Mouse (Mus musculus): ENCODE data around the gene Enoph1. TPM values are rescaled to one million over a fixed set of nuclear protein-coding genes. Genes with fewer than 3 reads are reported as not detected.

Gene Enoph1
- total and polyA plus RNA-seq, 3 experiments, result 8.4 to 12.6 (median 8.8) TPM

DNA sequence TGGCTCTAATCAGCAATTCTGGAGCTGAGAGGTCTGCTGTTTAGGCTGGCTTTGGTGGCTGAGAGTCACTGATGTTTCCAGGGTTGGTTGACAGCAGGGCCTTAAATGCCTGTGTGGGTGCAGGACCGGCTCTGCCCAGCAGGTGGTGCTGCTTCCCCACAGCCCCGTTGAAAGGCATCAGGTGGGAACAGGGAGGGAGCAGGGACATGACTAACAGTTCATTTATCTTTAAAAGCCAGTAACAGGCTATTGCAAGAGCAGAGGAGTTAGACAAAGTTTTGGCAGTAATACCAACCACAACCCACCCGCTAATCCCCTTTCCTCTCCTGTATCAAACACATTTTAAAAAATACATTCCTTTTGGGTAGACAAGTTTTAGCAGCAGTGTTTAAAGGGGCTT is 30.5 kb downstream of the Enoph1 start:
- Histone ChIP-seq H3K27ac (no peak overlapping the region), H3K9ac (ENCODE audit: low read depth, low read length) (no peak overlapping the region), H3K4me3 (no peak overlapping the region), H3K27me3 (ENCODE audit: control insufficient read depth, insufficient read depth, low read length) (no peaks in the 10 kb centered on the region), H3K36me3 (ENCODE audit: control insufficient read depth, insufficient read depth, low read length) (no peaks in the 10 kb centered on the region), H3K4me1 (ENCODE audit: control insufficient read depth, insufficient read depth, low read length) (no peaks in the 10 kb centered on the region), H3K79me2 (replicated peaks; ENCODE audit: control insufficient read depth, insufficient read depth, low read length) (no peaks in the 10 kb centered on the region)
- intact Hi-C loops (cut with DNase I), result loop anchor here (1.0 to 5.0 kb wide), 3 partner anchors 87 to 252 kb away; partner anchors contain the start of gene Tmem150c
- 20% methylated on average over 3 of the region's 3 CpGs for WGBS
- peak; percentile 79 to 91 for DNase-seq
- no peak; the same call in none of the 2 replicates for TF ChIP-seq CTCF (IDR thresholded peaks at IDR 0.05)
- peak; percentile 93 for TF ChIP-seq EP300 (IDR thresholded peaks at IDR 0.05; ENCODE audit: insufficient read depth, low read depth, low read length)

DNA sequence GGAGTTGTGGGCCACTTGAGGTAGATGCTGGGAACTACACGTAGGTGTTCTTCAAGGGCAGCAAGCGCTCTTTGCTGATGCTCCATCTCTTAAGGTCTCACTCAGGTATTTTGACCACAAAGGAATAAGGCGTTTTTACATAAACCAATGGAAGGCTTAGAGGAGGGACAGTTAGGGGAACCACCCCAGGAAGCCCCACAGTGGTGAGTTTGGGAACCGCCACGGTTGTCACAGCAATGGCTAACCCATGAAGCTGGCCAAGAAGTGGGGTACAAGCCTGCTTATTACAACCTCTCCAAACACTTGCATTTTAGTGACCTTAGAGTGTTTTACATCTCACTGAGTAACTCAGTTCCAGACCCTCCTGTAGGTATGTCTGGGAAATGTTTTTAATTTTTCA is 31.8 kb downstream of the Enoph1 start:
- H3K4me3 ChIP-seq, result no peak overlapping the region
- 91% methylated on average over 5 of the region's 5 CpGs for WGBS
- DNase-seq, result no peak
- H3K9ac ChIP-seq (ENCODE audit: low read depth, low read length), result no peak overlapping the region
- H3K4me1 ChIP-seq (ENCODE audit: control insufficient read depth, insufficient read depth, low read length), result no peaks in the 10 kb centered on the region
- no peaks in the 10 kb centered on the region for H3K79me2 ChIP-seq (replicated peaks; ENCODE audit: control insufficient read depth, insufficient read depth, low read length)
- TF ChIP-seq CTCF (IDR thresholded peaks at IDR 0.05) (peak; percentile 22; the same call in 1 of the 2 replicates), POLR2A (IDR thresholded peaks at IDR 0.05; ENCODE audit: insufficient read depth, low read depth, low read length) (no peak)
- no peak overlapping the region for H3K27ac ChIP-seq
- no peaks in the 10 kb centered on the region for H3K36me3 ChIP-seq (ENCODE audit: control insufficient read depth, insufficient read depth, low read length)
- intact Hi-C loops (cut with DNase I), result loop anchor here (5.0 kb wide), 1 partner anchor 86 kb away; the partner anchor contains the start of gene Tmem150c
- H3K27me3 ChIP-seq (ENCODE audit: control insufficient read depth, insufficient read depth, low read length), result no peaks in the 10 kb centered on the region

DNA sequence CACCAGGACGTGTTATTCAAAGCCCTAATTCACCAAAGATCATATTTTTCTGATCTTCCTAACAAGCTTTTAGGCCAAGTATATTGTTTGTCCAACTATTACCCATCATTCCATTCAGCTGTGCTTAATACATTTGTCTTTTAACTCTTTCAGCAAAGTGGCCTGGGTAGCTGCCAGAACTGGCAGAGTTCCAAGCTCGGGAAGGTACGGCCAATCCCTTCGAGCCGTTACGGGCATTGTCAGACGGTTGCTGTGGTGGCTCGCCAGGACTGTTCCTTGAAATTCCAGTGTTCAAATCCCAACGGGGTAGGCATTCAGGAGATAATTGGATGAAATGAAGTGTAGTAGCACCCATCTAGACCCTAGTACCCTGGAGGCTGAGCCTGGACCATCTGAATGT is 32.8 kb downstream of the Enoph1 start:
- Histone ChIP-seq H3K9ac (ENCODE audit: low read depth, low read length) (no peak overlapping the region), H3K36me3 (ENCODE audit: control insufficient read depth, insufficient read depth, low read length) (no peaks in the 10 kb centered on the region), H3K27ac (no peak overlapping the region), H3K4me1 (ENCODE audit: control insufficient read depth, insufficient read depth, low read length) (no peaks in the 10 kb centered on the region), H3K79me2 (replicated peaks; ENCODE audit: control insufficient read depth, insufficient read depth, low read length) (no peaks in the 10 kb centered on the region), H3K4me3 (no peak overlapping the region), H3K27me3 (ENCODE audit: control insufficient read depth, insufficient read depth, low read length) (no peaks in the 10 kb centered on the region)
- intact Hi-C loops (cut with DNase I), result loop anchor here (5.0 kb wide), 1 partner anchor 85 kb away; the partner anchor contains the start of gene Tmem150c
- no peak for DNase-seq
- TF ChIP-seq POLR2A (IDR thresholded peaks at IDR 0.05; ENCODE audit: insufficient read depth, low read depth, low read length) (no peak), CTCF (IDR thresholded peaks at IDR 0.05) (no peak), EP300 (IDR thresholded peaks at IDR 0.05; ENCODE audit: insufficient read depth, low read depth, low read length) (no peak)
- 81% methylated on average over 9 of the region's 9 CpGs for WGBS

DNA sequence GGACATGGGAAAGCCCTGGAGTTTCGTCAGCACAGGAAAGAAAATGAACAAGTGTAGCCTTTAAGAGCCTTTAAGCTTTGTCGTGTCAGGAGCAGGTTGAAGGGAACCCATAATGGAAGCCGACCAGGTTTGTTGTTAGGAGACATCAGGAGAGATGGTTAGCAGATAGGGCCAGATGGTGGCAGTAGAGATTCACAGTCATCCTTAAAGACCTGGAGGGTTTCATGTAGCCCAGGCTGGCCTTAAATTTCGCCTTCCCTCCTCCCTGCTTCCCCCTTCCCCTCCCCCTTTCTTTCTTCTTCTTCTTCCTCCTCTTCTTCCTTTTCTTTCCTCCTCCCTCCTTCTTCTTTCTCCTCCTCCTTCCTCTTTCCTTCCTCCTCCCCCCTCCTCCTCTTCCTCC is 34.8 kb downstream of the Enoph1 start:
- intact Hi-C loops (cut with DNase I), result loop anchor here (1.0 to 5.0 kb wide), 2 partner anchors 83 to 167 kb away; partner anchors contain the start of gene Tmem150c
- H3K4me3 ChIP-seq, result no peak overlapping the region

DNA sequence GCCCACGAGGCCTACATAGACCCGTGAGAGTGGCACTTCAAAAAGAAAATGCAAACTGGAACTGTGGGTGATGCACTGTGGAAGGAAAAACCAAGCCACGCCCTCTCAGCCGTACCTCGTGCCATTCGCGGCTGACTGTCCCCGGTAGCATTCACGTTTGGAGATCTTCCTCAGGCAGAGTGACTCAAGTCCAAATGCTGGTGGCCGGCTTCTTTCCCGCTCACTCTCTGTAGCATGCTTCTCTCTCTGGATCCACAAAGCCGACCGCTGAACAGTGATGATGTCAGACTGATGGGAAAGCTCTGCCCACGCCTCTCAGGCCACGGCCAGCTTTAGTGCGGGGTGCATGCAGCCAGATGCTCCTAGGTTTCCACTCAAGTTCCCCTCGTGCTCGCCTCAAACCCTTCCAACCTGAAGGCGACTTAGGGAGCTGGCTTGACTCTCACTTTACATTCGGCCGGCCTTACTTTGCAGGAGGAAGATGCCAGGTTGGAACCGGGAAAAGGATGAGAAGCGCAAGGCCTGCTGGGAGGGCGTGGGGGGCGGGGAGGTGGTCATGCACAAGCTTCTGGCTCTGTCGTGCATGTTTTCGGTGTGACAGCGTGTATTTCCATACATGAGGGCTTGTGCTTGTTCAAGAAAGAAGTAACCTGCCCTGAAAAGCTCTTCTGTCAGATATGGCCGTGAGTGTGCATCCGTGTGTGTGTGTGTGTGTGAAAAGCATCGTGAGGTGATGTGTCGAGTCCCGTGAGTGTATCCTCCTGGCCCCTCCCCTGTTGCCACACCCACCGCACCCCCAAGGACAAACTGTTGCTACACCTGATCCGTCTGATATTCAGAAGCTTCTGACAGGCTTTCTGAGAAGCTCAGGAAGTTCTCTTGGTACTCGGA is 39.5 kb downstream of the Enoph1 start:
- peak overlapping the region; percentile 23; the same call in 1 of the 2 replicates for H3K4me3 ChIP-seq
- no peaks in the 10 kb centered on the region for H3K79me2 ChIP-seq (replicated peaks; ENCODE audit: control insufficient read depth, insufficient read depth, low read length)
- H3K27me3 ChIP-seq (ENCODE audit: control insufficient read depth, insufficient read depth, low read length), result no peaks in the 10 kb centered on the region
- TF ChIP-seq POLR2A (IDR thresholded peaks at IDR 0.05; ENCODE audit: insufficient read depth, low read depth, low read length), result no peak
- no peak for TF ChIP-seq EP300 (IDR thresholded peaks at IDR 0.05; ENCODE audit: insufficient read depth, low read depth, low read length)
- no peak for TF ChIP-seq CTCF (IDR thresholded peaks at IDR 0.05)
- peak; percentile 14 to 31 for DNase-seq
- no peak overlapping the region for H3K27ac ChIP-seq
- WGBS, result 28% methylated on average over 36 of the region's 36 CpGs
- intact Hi-C loops (cut with DNase I), result no loop called here
- H3K4me1 ChIP-seq (ENCODE audit: control insufficient read depth, insufficient read depth, low read length), result peaks cover 1% of the 10 kb centered on the region; the same call in 1 of the 2 replicates
- peak overlapping the region; percentile 10; the same call in 1 of the 2 replicates for H3K9ac ChIP-seq (ENCODE audit: low read depth, low read length)
- H3K36me3 ChIP-seq (ENCODE audit: control insufficient read depth, insufficient read depth, low read length), result no peaks in the 10 kb centered on the region

More for the DNA sequence above, 34.8 kb downstream of the Enoph1 start:
- H3K4me1 ChIP-seq (ENCODE audit: control insufficient read depth, insufficient read depth, low read length), result no peaks in the 10 kb centered on the region
- no peak for DNase-seq
- H3K9ac ChIP-seq (ENCODE audit: low read depth, low read length), result no peak overlapping the region
- no peaks in the 10 kb centered on the region for H3K27me3 ChIP-seq (ENCODE audit: control insufficient read depth, insufficient read depth, low read length)
- TF ChIP-seq CTCF (IDR thresholded peaks at IDR 0.05), result peak; percentile 59
- TF ChIP-seq EP300 (IDR thresholded peaks at IDR 0.05; ENCODE audit: insufficient read depth, low read depth, low read length), result no peak
- no peaks in the 10 kb centered on the region for H3K79me2 ChIP-seq (replicated peaks; ENCODE audit: control insufficient read depth, insufficient read depth, low read length)
- no peak overlapping the region for H3K27ac ChIP-seq
- 62% methylated on average over 4 of the region's 4 CpGs for WGBS
- no peaks in the 10 kb centered on the region for H3K36me3 ChIP-seq (ENCODE audit: control insufficient read depth, insufficient read depth, low read length)

DNA sequence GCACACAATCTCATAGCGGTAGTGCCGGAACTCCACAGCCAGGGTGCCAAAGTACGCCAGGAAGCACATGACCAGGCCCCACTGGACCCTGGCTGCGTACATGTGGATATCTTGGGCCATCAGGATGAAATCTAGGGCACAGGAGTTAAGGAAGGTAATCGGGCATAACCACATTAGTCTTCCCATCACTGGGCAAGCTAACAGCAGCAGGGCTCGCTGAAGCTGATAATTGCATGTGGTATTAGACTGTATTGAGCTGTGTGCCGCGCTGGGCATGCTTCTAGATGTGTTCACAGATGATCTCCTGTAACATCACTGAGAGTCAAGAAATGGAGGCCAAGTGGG is 40.1 kb downstream of the Enoph1 start:
- no peaks in the 10 kb centered on the region for H3K27me3 ChIP-seq (ENCODE audit: control insufficient read depth, insufficient read depth, low read length)
- TF ChIP-seq POLR2A (IDR thresholded peaks at IDR 0.05; ENCODE audit: insufficient read depth, low read depth, low read length) (no peak), EP300 (IDR thresholded peaks at IDR 0.05; ENCODE audit: insufficient read depth, low read depth, low read length) (no peak), CTCF (IDR thresholded peaks at IDR 0.05) (no peak)
- no peak overlapping the region for H3K27ac ChIP-seq
- no peak for DNase-seq
- no peaks in the 10 kb centered on the region for H3K79me2 ChIP-seq (replicated peaks; ENCODE audit: control insufficient read depth, insufficient read depth, low read length)
- intact Hi-C loops (cut with DNase I), result no loop called here
- no peaks in the 10 kb centered on the region for H3K36me3 ChIP-seq (ENCODE audit: control insufficient read depth, insufficient read depth, low read length)
- WGBS, result 67% methylated on average over 8 of the region's 8 CpGs
- H3K4me3 ChIP-seq, result no peak overlapping the region
- H3K4me1 ChIP-seq (ENCODE audit: control insufficient read depth, insufficient read depth, low read length), result peaks cover 1% of the 10 kb centered on the region; the same call in 1 of the 2 replicates
- H3K9ac ChIP-seq (ENCODE audit: low read depth, low read length), result no peak overlapping the region

Measured in heart, adult 2 months (tissue).